Mouse (Mus musculus): Measurements from ENCODE around the gene Id1. TPM values are rescaled to one million over a fixed set of nuclear protein-coding genes. Genes with fewer than 3 reads are reported as not detected.

Gene Id1
- total and polyA plus RNA-seq, 2 experiments from 2014 or later: 104 to 198 TPM

DNA sequence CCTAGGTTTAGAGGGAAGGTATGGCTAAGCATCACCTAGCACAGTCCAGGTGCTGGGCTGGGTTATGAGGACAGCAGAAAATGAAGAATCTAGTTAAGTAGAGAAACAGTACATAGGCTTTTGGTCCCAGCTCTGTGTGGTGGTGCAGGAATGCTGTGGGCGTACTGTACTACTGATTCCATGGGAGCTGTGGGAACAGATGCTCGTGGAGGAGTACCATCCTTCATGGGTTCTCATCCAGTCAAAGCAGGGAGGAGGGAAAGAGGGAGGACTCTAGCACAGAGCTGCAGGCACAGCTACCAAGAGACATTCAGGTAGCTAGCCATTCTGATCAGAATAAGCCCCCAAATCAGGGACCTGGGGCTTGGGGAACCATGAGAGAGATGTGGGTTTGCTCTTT is 40.4 kb downstream of the Id1 start:
- DNase-seq (ENCODE audit: low spot score) (no peak), ATAC-seq (no peak)
- H3K36me3 ChIP-seq (ENCODE audit: insufficient read depth, low read length): peaks cover 12% of the 10 kb centered on the region

DNA sequence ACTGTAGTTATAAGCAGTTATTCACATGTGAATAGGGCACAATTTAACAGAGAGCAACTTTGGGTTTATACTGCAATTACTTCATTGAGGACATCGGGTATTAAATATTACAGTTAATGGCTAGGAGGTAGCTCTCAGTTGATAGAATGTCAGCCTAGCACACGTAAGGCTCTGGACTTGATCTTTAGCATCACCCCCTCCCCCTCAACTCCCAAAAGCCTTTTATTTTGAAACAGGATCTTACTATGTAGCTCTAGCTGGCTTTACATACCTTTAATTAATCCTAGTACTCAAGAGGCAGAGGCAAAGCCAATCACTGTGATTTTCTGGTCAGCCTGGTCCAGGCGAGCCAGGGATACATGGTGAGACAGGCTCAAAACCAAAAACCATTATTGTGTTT is 41.0 kb downstream of the Id1 start:
- no peak for ATAC-seq
- Histone ChIP-seq H3K27ac (no peak overlapping the region), H3K9me3 (ENCODE audit: low read length) (no peaks in the 10 kb centered on the region), H3K36me3 (ENCODE audit: insufficient read depth, low read length) (peaks cover 12% of the 10 kb centered on the region), H3K9ac (replicated peaks; ENCODE audit: low read length) (no peak overlapping the region), H3K4me2 (ENCODE audit: low read depth, low read length) (no peak overlapping the region), H3K4me3 (ENCODE audit: low read length) (no peak overlapping the region), H3K4me1 (ENCODE audit: insufficient read depth, low read length) (no peaks in the 10 kb centered on the region), H3K27me3 (ENCODE audit: insufficient read depth, low read length) (no peaks in the 10 kb centered on the region)
- WGBS: 91% methylated on average over 3 of the region's 3 CpGs
- no peak for TF ChIP-seq CTCF (IDR thresholded peaks at IDR 0.05; ENCODE audit: low read depth)
- DNase-seq (ENCODE audit: low spot score): no peak

More for the DNA sequence above, 40.4 kb downstream of the Id1 start:
- Histone ChIP-seq H3K4me2 (ENCODE audit: low read depth, low read length) (no peak overlapping the region), H3K4me1 (ENCODE audit: insufficient read depth, low read length) (no peaks in the 10 kb centered on the region), H3K9ac (replicated peaks; ENCODE audit: low read length) (no peak overlapping the region), H3K4me3 (ENCODE audit: low read length) (no peak overlapping the region), H3K27ac (no peak overlapping the region), H3K9me3 (ENCODE audit: low read length) (no peaks in the 10 kb centered on the region), H3K27me3 (ENCODE audit: insufficient read depth, low read length) (no peaks in the 10 kb centered on the region)
- 86% methylated on average over 2 of the region's 2 CpGs for WGBS
- TF ChIP-seq CTCF (IDR thresholded peaks at IDR 0.05; ENCODE audit: low read depth): no peak

DNA sequence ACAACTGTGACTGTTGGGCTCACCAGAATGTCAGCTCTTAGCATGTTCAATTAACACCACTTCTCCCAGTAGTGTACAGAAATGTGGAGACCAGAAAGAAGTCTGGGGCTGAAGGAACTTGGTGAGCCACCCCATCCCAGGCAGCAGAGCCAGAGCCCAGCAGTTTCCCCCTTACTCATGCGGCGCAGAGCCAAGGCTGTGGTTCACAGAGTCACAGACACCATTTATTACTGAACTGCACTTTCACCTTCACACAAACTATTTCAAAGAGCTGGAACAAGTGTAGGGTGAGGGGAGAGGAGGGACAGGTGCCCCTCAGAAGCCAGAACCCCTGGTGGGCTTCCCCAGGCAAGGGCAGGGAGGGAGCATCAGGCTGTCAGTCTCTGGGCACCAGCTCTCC is 44.4 kb downstream of the Id1 start:
- Histone ChIP-seq H3K9ac (replicated peaks; ENCODE audit: low read length) (no peak overlapping the region), H3K4me2 (ENCODE audit: low read depth, low read length) (no peak overlapping the region), H3K36me3 (ENCODE audit: insufficient read depth, low read length) (peaks cover 12% of the 10 kb centered on the region), H3K27ac (no peak overlapping the region), H3K27me3 (ENCODE audit: insufficient read depth, low read length) (no peaks in the 10 kb centered on the region), H3K9me3 (ENCODE audit: low read length) (no peaks in the 10 kb centered on the region), H3K4me1 (ENCODE audit: insufficient read depth, low read length) (peaks cover 4% of the 10 kb centered on the region; the same call in 1 of the 2 replicates), H3K4me3 (ENCODE audit: low read length) (no peak overlapping the region)
- WGBS: 98% methylated on average over 2 of the region's 2 CpGs
- ATAC-seq (no peak), DNase-seq (ENCODE audit: low spot score) (no peak)
- TF ChIP-seq CTCF (IDR thresholded peaks at IDR 0.05; ENCODE audit: low read depth): no peak

DNA sequence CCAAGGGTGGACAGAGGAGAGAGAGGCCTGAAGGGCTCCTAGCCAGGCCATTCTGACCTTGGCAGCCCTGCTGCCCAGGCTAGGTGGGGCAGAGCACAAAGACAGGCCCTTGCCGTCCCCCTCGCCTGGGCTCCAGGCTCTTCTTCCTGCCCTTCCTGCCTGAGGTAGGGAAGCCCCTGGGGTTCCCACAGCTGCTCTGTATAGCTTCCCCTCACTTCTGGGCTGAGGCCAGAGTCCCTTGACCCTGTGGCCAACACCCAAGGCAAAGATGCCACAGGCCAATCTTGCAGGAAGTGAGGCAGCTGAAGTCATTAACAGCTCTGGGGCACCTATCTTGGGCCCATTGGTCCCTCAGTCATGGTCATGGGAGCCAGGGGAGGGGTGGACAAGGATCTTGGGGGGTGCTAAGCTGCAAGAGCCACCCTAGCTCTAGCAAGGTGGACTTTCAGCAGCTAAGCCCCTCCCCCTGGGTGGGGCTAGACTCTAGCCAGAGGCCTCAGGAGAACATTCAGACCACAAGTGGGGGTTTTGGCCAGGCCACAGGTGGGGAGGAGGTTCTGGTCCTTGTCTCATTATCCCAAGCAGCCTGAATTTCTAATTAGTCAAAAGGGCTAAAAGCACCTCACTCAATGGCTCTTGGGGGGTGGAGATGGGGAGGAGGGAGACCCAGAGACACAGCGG is 45.1 kb downstream of the Id1 start:
- ATAC-seq: no peak

DNA sequence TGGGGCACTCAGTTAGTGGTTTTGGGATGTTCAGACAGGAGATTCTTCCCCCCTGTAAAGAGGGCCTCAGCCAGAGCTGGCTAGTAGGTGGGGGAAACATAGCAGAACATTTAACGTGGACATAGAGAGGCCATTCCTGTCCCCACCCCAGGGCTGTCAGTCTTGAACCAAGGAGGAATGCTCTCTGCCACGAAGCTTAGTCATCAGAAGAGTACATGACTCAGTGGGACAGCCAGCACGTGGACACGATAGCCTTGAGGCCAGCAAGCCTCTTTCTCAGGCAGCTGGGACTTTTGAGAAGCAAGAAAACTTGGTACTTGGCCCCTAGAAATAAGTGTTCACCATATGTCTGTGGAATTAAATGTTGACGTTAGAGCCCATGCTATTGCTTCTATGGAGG is 46.6 kb downstream of the Id1 start:
- TF ChIP-seq CTCF (IDR thresholded peaks at IDR 0.05; ENCODE audit: low read depth): no peak
- 76% methylated on average over 5 of the region's 5 CpGs for WGBS
- Histone ChIP-seq H3K27me3 (ENCODE audit: insufficient read depth, low read length) (no peaks in the 10 kb centered on the region), H3K9ac (replicated peaks; ENCODE audit: low read length) (no peak overlapping the region), H3K4me3 (ENCODE audit: low read length) (no peak overlapping the region), H3K4me2 (ENCODE audit: low read depth, low read length) (no peak overlapping the region), H3K9me3 (ENCODE audit: low read length) (no peaks in the 10 kb centered on the region), H3K4me1 (ENCODE audit: insufficient read depth, low read length) (peaks cover 9% of the 10 kb centered on the region; the same call in 1 of the 2 replicates), H3K27ac (no peak overlapping the region), H3K36me3 (ENCODE audit: insufficient read depth, low read length) (peaks cover 12% of the 10 kb centered on the region)
- ATAC-seq: no peak
- no peak for DNase-seq (ENCODE audit: low spot score)

More for the DNA sequence above, 45.1 kb downstream of the Id1 start:
- Histone ChIP-seq H3K4me3 (ENCODE audit: low read length) (no peak overlapping the region), H3K27me3 (ENCODE audit: insufficient read depth, low read length) (no peaks in the 10 kb centered on the region), H3K9ac (replicated peaks; ENCODE audit: low read length) (no peak overlapping the region), H3K36me3 (ENCODE audit: insufficient read depth, low read length) (peaks cover 12% of the 10 kb centered on the region), H3K4me1 (ENCODE audit: insufficient read depth, low read length) (peaks cover 9% of the 10 kb centered on the region; the same call in 1 of the 2 replicates), H3K4me2 (ENCODE audit: low read depth, low read length) (no peak overlapping the region), H3K9me3 (ENCODE audit: low read length) (no peaks in the 10 kb centered on the region), H3K27ac (no peak overlapping the region)
- DNase-seq (ENCODE audit: low spot score): no peak
- no peak for TF ChIP-seq CTCF (IDR thresholded peaks at IDR 0.05; ENCODE audit: low read depth)
- 77% methylated on average over 3 of the region's 3 CpGs for WGBS

DNA sequence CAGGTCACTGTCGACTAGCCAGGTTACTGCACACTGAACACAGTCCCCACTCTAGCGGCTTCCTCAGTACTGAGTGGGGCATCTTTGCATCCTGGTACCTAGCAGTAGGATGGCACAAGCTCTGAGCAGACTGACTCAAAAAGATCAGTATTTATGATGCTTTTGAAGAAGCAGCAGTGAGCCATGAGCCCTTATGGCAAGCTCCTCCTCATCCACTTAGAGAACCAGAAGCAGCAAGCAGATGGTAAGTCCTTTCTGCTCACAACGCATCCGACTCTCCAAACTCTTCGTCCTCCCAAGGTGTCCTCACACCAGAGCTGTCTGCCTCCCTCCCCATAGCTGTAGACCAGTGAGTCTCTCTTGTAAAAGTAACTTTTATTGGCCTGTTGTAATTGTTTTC is 47.2 kb downstream of the Id1 start:
- Histone ChIP-seq H3K4me1 (ENCODE audit: insufficient read depth, low read length) (peaks cover 9% of the 10 kb centered on the region; the same call in 1 of the 2 replicates), H3K27me3 (ENCODE audit: insufficient read depth, low read length) (no peaks in the 10 kb centered on the region), H3K36me3 (ENCODE audit: insufficient read depth, low read length) (peaks cover 12% of the 10 kb centered on the region), H3K9me3 (ENCODE audit: low read length) (no peaks in the 10 kb centered on the region), H3K9ac (replicated peaks; ENCODE audit: low read length) (no peak overlapping the region), H3K27ac (no peak overlapping the region), H3K4me3 (ENCODE audit: low read length) (no peak overlapping the region), H3K4me2 (ENCODE audit: low read depth, low read length) (no peak overlapping the region)
- DNase-seq (ENCODE audit: low spot score) (no peak), ATAC-seq (no peak)
- WGBS: 85% methylated on average over 5 of the region's 5 CpGs
- TF ChIP-seq CTCF (IDR thresholded peaks at IDR 0.05; ENCODE audit: low read depth): no peak

DNA sequence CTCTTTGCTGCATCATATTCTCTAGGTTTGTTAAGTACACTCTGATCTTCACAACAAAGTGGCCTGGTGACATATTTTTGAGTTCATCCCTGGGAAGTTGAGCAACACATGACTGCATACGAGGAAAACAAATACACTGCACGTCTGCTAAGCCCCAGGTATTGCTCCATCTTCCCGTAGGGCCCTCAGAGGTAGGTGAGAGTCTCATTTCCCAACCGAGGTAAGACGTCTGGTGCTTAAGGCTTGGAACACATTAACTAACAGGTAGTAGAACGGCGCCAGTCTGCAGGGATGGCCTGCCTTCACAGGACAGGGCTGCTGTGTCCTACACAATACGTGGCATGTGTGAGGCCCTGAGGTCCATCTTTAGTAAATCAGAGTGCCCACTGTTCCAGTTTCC is 48.6 kb downstream of the Id1 start:
- peak overlapping the region; percentile 81 for H3K27ac ChIP-seq
- H3K36me3 ChIP-seq (ENCODE audit: insufficient read depth, low read length): peaks cover 12% of the 10 kb centered on the region
- no peak overlapping the region for H3K4me3 ChIP-seq (ENCODE audit: low read length)
- 94% methylated on average over 8 of the region's 8 CpGs for WGBS
- no peak overlapping the region for H3K9ac ChIP-seq (replicated peaks; ENCODE audit: low read length)
- H3K9me3 ChIP-seq (ENCODE audit: low read length): no peaks in the 10 kb centered on the region
- no peak for TF ChIP-seq CTCF (IDR thresholded peaks at IDR 0.05; ENCODE audit: low read depth)
- DNase-seq (ENCODE audit: low spot score) (no peak), ATAC-seq (no peak)
- no peaks in the 10 kb centered on the region for H3K27me3 ChIP-seq (ENCODE audit: insufficient read depth, low read length)
- peaks cover 9% of the 10 kb centered on the region; the same call in 1 of the 2 replicates for H3K4me1 ChIP-seq (ENCODE audit: insufficient read depth, low read length)
- H3K4me2 ChIP-seq (ENCODE audit: low read depth, low read length): no peak overlapping the region
